Mouse (Mus musculus) embryonic facial prominence, embryonic 14.5 days (tissue): ENCODE measurements around the gene Ccdc22. TPM values are rescaled to one million over a fixed set of nuclear protein-coding genes. Genes with fewer than 3 reads are reported as not detected.

Experiments used
- ATAC-seq: fragments of 200-750 bp; cut with Nextera tagmentation; 2 replicates; pipeline ENCODE4 v1.8.0; 2017; ENCODE audit warnings: low read depth, moderate number of reproducible peaks, moderate TSS enrichment
- DNase-seq: peaks from one replicate; pipeline ENCODE4 v3.0.0-alpha.2; 2015; ENCODE audit warnings: low spot score
- H3K27ac ChIP-seq: fragments of 300-500 bp; sonication (generic); replicated peaks from 2 replicates; pipeline ENCODE4 v1.5.1; 2014; ENCODE audit warnings: low read depth, mild to moderate bottlenecking, low read length, moderate library complexity
- H3K27me3 ChIP-seq: fragments of 300-500 bp; sonication (generic); replicated peaks from 2 replicates; pipeline ENCODE4 v1.6.1; 2014; ENCODE audit warnings: low read length; ENCODE audit not compliant: control insufficient read depth, insufficient read depth
- H3K36me3 ChIP-seq: fragments of 300-500 bp; sonication (generic); 2 replicates; pipeline ENCODE4 v1.6.1; 2014; ENCODE audit warnings: low read length, mixed read lengths; ENCODE audit not compliant: control insufficient read depth, insufficient read depth
- H3K4me1 ChIP-seq: fragments of 300-500 bp; sonication (generic); 2 replicates; pipeline ENCODE4 v1.6.1; 2014; ENCODE audit warnings: antibody characterized with exemption, low read length; ENCODE audit not compliant: control insufficient read depth, insufficient read depth
- H3K4me2 ChIP-seq: fragments of 300-500 bp; sonication (generic); 2 replicates; pipeline ENCODE4 v1.6.1; 2014; ENCODE audit warnings: low read depth, mild to moderate bottlenecking, low read length, moderate library complexity, mixed read lengths
- H3K4me3 ChIP-seq: fragments of 300-500 bp; sonication (generic); 2 replicates; pipeline ENCODE4 v1.5.1; 2014; ENCODE audit warnings: low read depth, mild to moderate bottlenecking, low read length
- H3K9ac ChIP-seq: fragments of 300-500 bp; sonication (generic); 2 replicates; pipeline ENCODE4 v1.6.1; 2014; ENCODE audit warnings: low read depth, mild to moderate bottlenecking, low read length, moderate library complexity, mixed read lengths
- H3K9me3 ChIP-seq: fragments of 300-500 bp; sonication (generic); 2 replicates; pipeline ENCODE4 v1.6.1; 2016; ENCODE audit warnings: low read length; ENCODE audit not compliant: control insufficient read depth
- WGBS: fragments of 180-500 bp; shearing (Covaris S2); extraction: QIAGEN DNeasy Blood & Tissue Kit; methylation state at CpG from one replicate; pipeline ENCODE4 v1.1.7; 2014; 5-methylcytosine and 5-hydroxymethylcytosine counted together
- polyA plus RNA-seq: library from polyadenylated mRNA; unstranded; fragments of >200 nt; fragmentation: Nextera tagmentation; extraction: Ambion mirVana; gene quantifications from 2 replicates; pipeline ENCODE4 v1.2.1, GENCODE M21; 2014

Ccdc22 gene
- polyA plus RNA-seq, 1 experiment from 2014 or later = 22.6 TPM

DNA sequence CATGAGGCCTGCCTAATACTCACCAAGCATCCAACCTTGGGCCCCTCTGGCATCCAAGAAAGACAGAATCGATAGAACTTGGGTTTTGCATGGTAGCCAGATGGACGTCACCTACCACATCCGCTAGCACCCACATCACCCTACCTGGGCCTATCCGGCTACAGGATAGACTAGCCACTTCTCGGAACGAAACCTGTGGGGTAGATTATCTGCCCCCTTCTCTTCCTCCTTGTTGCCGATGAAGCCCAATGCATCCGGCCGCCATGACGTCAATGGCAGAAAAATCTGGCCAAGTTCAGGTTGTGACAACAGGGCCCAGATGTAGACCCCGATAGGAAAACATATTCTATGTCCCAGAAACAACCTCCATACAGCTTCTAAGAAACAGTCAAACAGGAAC is 21.4 kb downstream of the Ccdc22 start:
- ATAC-seq = no peak

GRCm38 (mm10) chrX:7581151-7581550 is 24.2 kb downstream of the Ccdc22 start:
- Histone ChIP-seq H3K4me1 (no peaks in the 10 kb centered on the region), H3K27me3 (no peaks in the 10 kb centered on the region), H3K9ac (no peak overlapping the region), H3K27ac (no peak overlapping the region), H3K4me3 (no peak overlapping the region), H3K36me3 (0 out of 2 replicates have a peak, but pooled peaks cover 4% of the 10 kb centered on the region), H3K9me3 (no peaks in the 10 kb centered on the region), H3K4me2 (no peak overlapping the region)
- WGBS = 98% methylated on average over 2 of the region's 2 CpGs
- no peak for DNase-seq
- ATAC-seq = no peak

More for the DNA sequence above, 21.4 kb downstream of the Ccdc22 start:
- Histone ChIP-seq H3K4me1 (no peaks in the 10 kb centered on the region), H3K27ac (no peak overlapping the region), H3K9me3 (no peaks in the 10 kb centered on the region), H3K9ac (no peak overlapping the region), H3K4me3 (no peak overlapping the region), H3K36me3 (0 out of 2 replicates have a peak, but pooled peaks cover 4% of the 10 kb centered on the region), H3K27me3 (no peaks in the 10 kb centered on the region), H3K4me2 (no peak overlapping the region)
- 92% methylated on average over 11 of the region's 11 CpGs for WGBS
- DNase-seq = no peak

- DNase-seq (no peak), ATAC-seq (no peak)
- peak overlapping the region; percentile 65 for H3K4me2 ChIP-seq
- no peaks in the 10 kb centered on the region for H3K36me3 ChIP-seq
- 32% methylated on average over 5 of the region's 6 CpGs for WGBS
- H3K9ac ChIP-seq = peak overlapping the region; percentile 34; the same call in 1 of the 2 replicates
- peaks cover 5% of the 10 kb centered on the region; the same call in 1 of the 2 replicates for H3K4me1 ChIP-seq
- no peaks in the 10 kb centered on the region for H3K9me3 ChIP-seq
- no peaks in the 10 kb centered on the region for H3K27me3 ChIP-seq
- peak overlapping the region; percentile 72; the same call in 1 of the 2 replicates for H3K27ac ChIP-seq
- H3K4me3 ChIP-seq = peak overlapping the region; percentile 57
Observed at GRCm38 (mm10) chrX:7574885-7575231, 30.5 kb downstream of the Ccdc22 start.

DNA sequence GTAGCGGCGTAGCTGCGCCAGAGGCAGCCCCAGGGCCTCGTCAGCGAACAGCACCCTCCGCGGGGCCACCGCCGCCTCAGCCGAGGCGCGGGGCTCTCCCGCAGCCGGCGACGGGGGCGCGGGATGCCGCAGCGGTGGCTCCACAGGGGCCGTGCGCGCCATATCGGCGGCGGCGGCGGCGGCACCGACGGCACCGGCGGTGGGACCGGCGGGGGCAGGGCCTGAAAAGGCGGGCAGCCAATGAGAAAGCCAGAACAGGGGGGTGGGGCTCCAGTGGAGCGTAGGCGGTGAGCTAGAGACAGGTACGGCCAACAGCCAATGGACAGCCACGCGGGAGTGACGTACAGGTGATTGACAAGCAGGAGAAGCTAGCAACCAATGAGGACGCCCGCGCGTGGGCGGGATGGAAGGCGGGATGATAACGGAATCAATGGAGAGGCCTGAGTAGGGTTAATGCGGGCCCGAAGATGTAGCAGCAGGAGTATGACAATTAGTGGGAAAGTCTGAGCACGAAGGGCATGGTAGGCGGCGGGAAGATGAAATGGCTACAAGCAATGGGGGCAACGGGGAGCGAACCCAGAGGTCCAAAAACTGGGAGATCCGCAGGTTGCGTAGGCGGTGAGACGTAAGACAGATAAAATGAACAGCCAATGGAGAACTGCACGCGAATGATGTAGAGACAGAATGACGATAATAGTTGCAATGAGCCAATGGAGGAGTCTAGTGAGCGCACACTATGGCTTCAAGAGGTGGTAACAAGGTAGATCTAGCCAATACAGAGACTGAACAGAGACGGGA is 31.0 kb downstream of the Ccdc22 start, which contains the start of gene Ppp1r3f:
Gene Ppp1r3f, minus strand, starts transcription at position 197 of the 798 bp plus-strand sequence.
- 26% methylated on average over 42 of the region's 65 CpGs for WGBS

GRCm38 (mm10) chrX:7573176-7574086 is 31.9 kb downstream of the Ccdc22 start, which contains the start of gene Foxp3:
TSS of gene Foxp3 (plus strand) at chrX:7573644.
- H3K4me2 ChIP-seq = peak within 1 kb of the TSS; percentile 65
- peak within 1 kb of the TSS; percentile 57 for H3K4me3 ChIP-seq
- peak within 1 kb of the TSS; percentile 77 for H3K27ac ChIP-seq
- ATAC-seq (peak; percentile 2; the same call in 1 of the 2 replicates), DNase-seq (peak; percentile 12)
- H3K36me3 ChIP-seq = no peaks in the 10 kb centered on the region
- 50% methylated on average over 23 of the region's 72 CpGs for WGBS
- no peaks in the 10 kb centered on the region for H3K27me3 ChIP-seq
- H3K9ac ChIP-seq = peak within 1 kb of the TSS; percentile 78
- no peaks in the 10 kb centered on the region for H3K9me3 ChIP-seq
- H3K4me1 ChIP-seq = peaks cover 5% of the 10 kb centered on the region; the same call in 1 of the 2 replicates

More for the DNA sequence above, 31.0 kb downstream of the Ccdc22 start, which contains the start of gene Ppp1r3f:
- Histone ChIP-seq H3K4me1 (peaks cover 5% of the 10 kb centered on the region; the same call in 1 of the 2 replicates), H3K36me3 (no peaks in the 10 kb centered on the region), H3K4me2 (peak within 1 kb of the TSS; percentile 65), H3K27me3 (no peaks in the 10 kb centered on the region), H3K4me3 (peak within 1 kb of the TSS; percentile 57), H3K27ac (peak within 1 kb of the TSS; percentile 77), H3K9me3 (no peaks in the 10 kb centered on the region), H3K9ac (peak within 1 kb of the TSS; percentile 78)
- DNase-seq (peak; percentile 98), ATAC-seq (peak; percentile 98)

DNA sequence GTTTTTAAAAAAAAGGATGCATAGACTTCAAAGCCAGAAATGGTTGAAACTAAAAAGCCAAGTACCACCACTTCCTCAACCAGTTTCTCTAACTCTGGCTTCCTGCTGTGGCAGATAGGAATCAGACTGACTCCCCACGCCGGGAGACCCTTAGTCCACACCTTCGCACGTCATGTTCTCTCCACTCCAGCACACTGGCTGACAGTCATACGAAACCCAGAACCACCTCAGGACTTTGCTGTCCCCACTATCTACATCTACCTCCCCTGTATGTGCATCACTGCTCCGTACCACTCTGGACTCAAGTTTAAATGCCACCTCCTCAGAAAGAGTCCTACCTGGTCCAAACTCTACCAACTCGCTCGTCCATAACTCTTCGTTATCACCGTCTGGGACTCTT is 32.9 kb downstream of the Ccdc22 start:
- Histone ChIP-seq H3K27me3 (no peaks in the 10 kb centered on the region), H3K4me1 (peaks cover 5% of the 10 kb centered on the region; the same call in 1 of the 2 replicates), H3K4me2 (peak overlapping the region; percentile 65), H3K9me3 (no peaks in the 10 kb centered on the region), H3K9ac (no peak overlapping the region), H3K4me3 (no peak overlapping the region), H3K27ac (no peak overlapping the region), H3K36me3 (no peaks in the 10 kb centered on the region)
- DNase-seq = no peak
- 89% methylated on average over 10 of the region's 10 CpGs for WGBS
- ATAC-seq = no peak

GRCm38 (mm10) chrX:7571565-7572136 is 33.7 kb downstream of the Ccdc22 start:
- Histone ChIP-seq H3K4me1 (peaks cover 5% of the 10 kb centered on the region; the same call in 1 of the 2 replicates), H3K4me3 (no peak overlapping the region)

More at GRCm38 (mm10) chrX:7571565-7572136, 33.7 kb downstream of the Ccdc22 start:
- Histone ChIP-seq H3K27ac (no peak overlapping the region), H3K4me2 (no peak overlapping the region), H3K36me3 (no peaks in the 10 kb centered on the region), H3K9ac (no peak overlapping the region), H3K9me3 (no peaks in the 10 kb centered on the region), H3K27me3 (no peaks in the 10 kb centered on the region)
- WGBS = 89% methylated on average over 9 of the region's 9 CpGs
- ATAC-seq (no peak), DNase-seq (no peak)
